Mouse (Mus musculus) embryonic facial prominence, embryonic 10.5 days (tissue): ENCODE results near the gene Ctnnd2. TPM values are rescaled to one million over a fixed set of nuclear protein-coding genes. Genes with fewer than 3 reads are reported as not detected.

Experiments used
- DNase-seq: peaks from one replicate; pipeline ENCODE4 v3.0.0-alpha.2; 2017; ENCODE audit warnings: low spot score
- H3K27ac ChIP-seq: fragments of 300-500 bp; sonication (generic); replicated peaks from 2 replicates; pipeline ENCODE4 v1.5.1; 2016; ENCODE audit warnings: mild to moderate bottlenecking
- H3K27me3 ChIP-seq: fragments of 300-500 bp; sonication (generic); replicated peaks from 2 replicates; pipeline ENCODE4 v1.6.1; 2016; ENCODE audit warnings: low read depth, mild to moderate bottlenecking; ENCODE audit not compliant: poor library complexity, severe bottlenecking
- H3K36me3 ChIP-seq: fragments of 300-500 bp; sonication (generic); replicated peaks from 2 replicates; pipeline ENCODE4 v1.6.1; 2016; ENCODE audit warnings: mild to moderate bottlenecking, moderate library complexity
- H3K4me1 ChIP-seq: fragments of 300-500 bp; sonication (generic); 2 replicates; pipeline ENCODE4 v1.6.1; 2016
- H3K4me3 ChIP-seq: fragments of 300-500 bp; sonication (generic); 2 replicates; pipeline ENCODE4 v1.5.1; 2016; ENCODE audit warnings: mild to moderate bottlenecking, moderate library complexity
- H3K9me3 ChIP-seq: fragments of 300-500 bp; sonication (generic); 2 replicates; pipeline ENCODE4 v1.6.1; 2016; ENCODE audit warnings: mild to moderate bottlenecking
- WGBS: fragments of 180-500 bp; shearing (Covaris S2); methylation state at CpG from one replicate; pipeline ENCODE4 v1.1.7; 2016; 5-methylcytosine and 5-hydroxymethylcytosine counted together
- polyA plus RNA-seq: library from polyadenylated mRNA; unstranded; fragments of >200 nt; fragmentation: Nextera tagmentation; extraction: Ambion mirVana; gene quantifications from 2 replicates; pipeline ENCODE4 v1.2.1, GENCODE M21; 2016

Ctnnd2 gene
- polyA plus RNA-seq, 1 experiment from 2014 or later, result 13.3 TPM

GRCm38 (mm10) chr15:30590865-30591264 lies 418.5 kb downstream of the Ctnnd2 start:
- Histone ChIP-seq H3K27me3 (no peaks in the 10 kb centered on the region), H3K27ac (no peak overlapping the region), H3K36me3 (no peaks in the 10 kb centered on the region), H3K4me1 (no peaks in the 10 kb centered on the region), H3K9me3 (no peaks in the 10 kb centered on the region), H3K4me3 (no peak overlapping the region)
- 91% methylated on average over 6 of the region's 6 CpGs for WGBS
- no peak for DNase-seq

DNA sequence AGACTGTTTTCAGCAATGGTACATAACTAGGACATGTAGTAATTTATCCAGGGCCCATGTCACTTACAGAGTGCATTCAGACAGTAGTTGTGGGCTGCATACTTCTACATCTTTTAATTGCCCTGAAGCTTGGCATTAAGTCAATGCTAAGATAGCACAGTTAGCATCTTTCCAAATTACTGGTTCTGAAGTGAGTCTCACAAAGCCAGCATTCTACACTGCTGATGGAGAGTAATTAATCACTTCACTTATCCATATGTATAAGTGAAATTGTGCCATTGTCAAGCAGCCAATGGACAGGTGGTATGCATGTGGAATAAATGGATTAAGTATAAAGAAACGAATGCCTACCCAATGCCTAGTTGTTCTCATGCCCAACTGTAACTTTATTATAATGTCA lies 423.1 kb downstream of the Ctnnd2 start:
- DNase-seq, result no peak
- 86% methylated on average over 1 of the region's 1 CpGs for WGBS
- no peaks in the 10 kb centered on the region for H3K9me3 ChIP-seq

GRCm38 (mm10) chr15:30610613-30611012 lies 438.2 kb downstream of the Ctnnd2 start:
- Histone ChIP-seq H3K4me3 (no peak overlapping the region), H3K9me3 (no peaks in the 10 kb centered on the region), H3K27me3 (no peaks in the 10 kb centered on the region), H3K36me3 (no peaks in the 10 kb centered on the region), H3K4me1 (no peaks in the 10 kb centered on the region), H3K27ac (no peak overlapping the region)
- 84% methylated on average over 7 of the region's 7 CpGs for WGBS
- DNase-seq, result no peak

More for the DNA sequence above, 423.1 kb downstream of the Ctnnd2 start:
- Histone ChIP-seq H3K27ac (no peak overlapping the region), H3K4me1 (no peaks in the 10 kb centered on the region), H3K4me3 (no peak overlapping the region), H3K36me3 (no peaks in the 10 kb centered on the region), H3K27me3 (no peaks in the 10 kb centered on the region)

GRCm38 (mm10) chr15:30615451-30615850 lies 443.1 kb downstream of the Ctnnd2 start:
- Histone ChIP-seq H3K4me1 (no peaks in the 10 kb centered on the region), H3K9me3 (no peaks in the 10 kb centered on the region), H3K4me3 (no peak overlapping the region), H3K27ac (no peak overlapping the region), H3K36me3 (no peaks in the 10 kb centered on the region), H3K27me3 (no peaks in the 10 kb centered on the region)
- no peak for DNase-seq
- WGBS, result 63% methylated on average over 7 of the region's 7 CpGs

- Histone ChIP-seq H3K4me1 (no peaks in the 10 kb centered on the region), H3K27ac (no peak overlapping the region), H3K36me3 (no peaks in the 10 kb centered on the region), H3K9me3 (no peaks in the 10 kb centered on the region), H3K27me3 (no peaks in the 10 kb centered on the region), H3K4me3 (no peak overlapping the region)
- no peak for DNase-seq
- 91% methylated on average over 3 of the region's 3 CpGs for WGBS
Measured at GRCm38 (mm10) chr15:30616861-30617260, 444.5 kb downstream of the Ctnnd2 start.

DNA sequence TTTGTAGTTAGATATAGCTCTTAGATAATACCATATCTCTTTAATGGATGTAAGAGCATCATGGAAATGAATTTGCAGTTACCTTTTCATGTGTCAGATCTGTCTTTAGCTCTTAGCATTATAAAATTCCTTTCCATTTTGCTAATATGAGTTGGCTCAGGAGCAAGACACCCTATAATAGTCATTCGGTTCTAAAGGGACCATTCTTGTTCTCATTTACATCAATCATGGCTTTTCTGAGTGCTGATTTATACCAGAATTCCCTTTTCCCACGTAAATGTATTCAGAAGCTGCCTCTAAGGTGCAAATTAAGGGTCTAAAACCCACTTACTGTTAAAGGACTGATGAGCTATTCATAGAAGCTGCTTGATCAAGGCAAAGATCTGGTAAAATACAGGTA lies 445.5 kb downstream of the Ctnnd2 start:
- WGBS, result 88% methylated on average over 2 of the region's 2 CpGs
- H3K4me3 ChIP-seq, result no peak overlapping the region
- H3K9me3 ChIP-seq, result no peaks in the 10 kb centered on the region

GRCm38 (mm10) chr15:30628524-30628923 lies 456.1 kb downstream of the Ctnnd2 start:
- no peak for DNase-seq
- 37% methylated on average over 3 of the region's 3 CpGs for WGBS
- no peaks in the 10 kb centered on the region for H3K27me3 ChIP-seq
- H3K4me1 ChIP-seq, result peaks cover 3% of the 10 kb centered on the region; the same call in 1 of the 2 replicates
- no peak overlapping the region for H3K4me3 ChIP-seq
- no peaks in the 10 kb centered on the region for H3K36me3 ChIP-seq
- H3K27ac ChIP-seq, result no peak overlapping the region
- H3K9me3 ChIP-seq, result no peaks in the 10 kb centered on the region

More for the DNA sequence above, 445.5 kb downstream of the Ctnnd2 start:
- H3K4me1 ChIP-seq, result no peaks in the 10 kb centered on the region
- no peaks in the 10 kb centered on the region for H3K36me3 ChIP-seq
- H3K27ac ChIP-seq, result no peak overlapping the region
- no peaks in the 10 kb centered on the region for H3K27me3 ChIP-seq
- DNase-seq, result no peak

GRCm38 (mm10) chr15:30632113-30632735 lies 459.8 kb downstream of the Ctnnd2 start:
- H3K4me1 ChIP-seq, result peaks cover 7% of the 10 kb centered on the region; the same call in 1 of the 2 replicates
- H3K9me3 ChIP-seq, result no peaks in the 10 kb centered on the region
- H3K27ac ChIP-seq, result no peak overlapping the region
- no peak overlapping the region for H3K4me3 ChIP-seq
- no peaks in the 10 kb centered on the region for H3K36me3 ChIP-seq
- DNase-seq, result no peak
- WGBS, result 83% methylated on average over 7 of the region's 7 CpGs
- no peaks in the 10 kb centered on the region for H3K27me3 ChIP-seq

DNA sequence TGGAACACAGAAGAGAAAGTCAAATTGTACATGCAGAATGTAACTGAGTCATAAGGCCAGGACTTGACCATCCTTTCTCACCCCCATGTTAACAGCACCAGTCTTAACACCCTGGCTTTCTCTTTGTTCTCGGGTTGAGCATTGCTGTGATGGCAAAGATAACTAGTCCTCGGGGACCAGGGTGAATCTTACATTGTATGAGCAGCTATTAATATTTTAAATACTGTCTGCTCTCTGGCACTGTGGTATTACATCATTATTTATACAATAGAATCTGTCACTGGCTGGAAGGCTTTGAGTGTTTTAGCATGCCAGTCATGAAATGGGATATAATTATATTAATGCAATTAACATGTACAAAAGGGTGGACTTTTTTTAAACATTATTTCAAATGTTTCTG lies 461.5 kb downstream of the Ctnnd2 start:
- Histone ChIP-seq H3K4me1 (peaks cover 4% of the 10 kb centered on the region; the same call in 1 of the 2 replicates), H3K27me3 (no peaks in the 10 kb centered on the region), H3K36me3 (no peaks in the 10 kb centered on the region), H3K9me3 (no peaks in the 10 kb centered on the region), H3K27ac (no peak overlapping the region), H3K4me3 (no peak overlapping the region)
- no peak for DNase-seq
- 74% methylated on average over 2 of the region's 2 CpGs for WGBS

- H3K27ac ChIP-seq, result no peak overlapping the region; the same call in 1 of the 2 replicates
- H3K27me3 ChIP-seq, result no peaks in the 10 kb centered on the region
- H3K4me3 ChIP-seq, result no peak overlapping the region
- no peaks in the 10 kb centered on the region for H3K9me3 ChIP-seq
- WGBS, result 37% methylated on average over 5 of the region's 5 CpGs
- peak; percentile 33 for DNase-seq
- H3K4me1 ChIP-seq, result peaks cover 4% of the 10 kb centered on the region; the same call in 1 of the 2 replicates
- H3K36me3 ChIP-seq, result no peaks in the 10 kb centered on the region
Measured at GRCm38 (mm10) chr15:30634522-30634921, 462.1 kb downstream of the Ctnnd2 start.

- Histone ChIP-seq H3K4me3 (no peak overlapping the region), H3K4me1 (no peaks in the 10 kb centered on the region), H3K27me3 (peaks cover 17% of the 10 kb centered on the region), H3K9me3 (no peaks in the 10 kb centered on the region), H3K36me3 (no peaks in the 10 kb centered on the region), H3K27ac (no peak overlapping the region)
- no peak for DNase-seq
- WGBS, result 92% methylated on average over 5 of the region's 5 CpGs
Measured at GRCm38 (mm10) chr15:30640651-30641050, 468.3 kb downstream of the Ctnnd2 start.

GRCm38 (mm10) chr15:30645688-30646087 lies 473.3 kb downstream of the Ctnnd2 start:
- Histone ChIP-seq H3K36me3 (no peaks in the 10 kb centered on the region), H3K27me3 (peaks cover 50% of the 10 kb centered on the region), H3K4me1 (peaks cover 11% of the 10 kb centered on the region), H3K27ac (no peak overlapping the region), H3K4me3 (no peak overlapping the region), H3K9me3 (no peaks in the 10 kb centered on the region)
- no peak for DNase-seq
- 17% methylated on average over 1 of the region's 1 CpGs for WGBS
